Mouse (Mus musculus) embryonic fibroblast, embryonic 13.5 days (primary cell): ENCODE results near the gene Sfpq.

Experiments used
- CTCF ChIP-seq: IDR thresholded peaks from 2 replicates; pipeline ENCODE4 v1.5.1; 2011; ENCODE audit warnings: mild to moderate bottlenecking, control low read depth, low read length, moderate library complexity, borderline replicate concordance; ENCODE audit not compliant: insufficient read depth
- POLR2A ChIP-seq: IDR thresholded peaks from 2 replicates; pipeline ENCODE4 v1.6.1; 2011; ENCODE audit warnings: low read depth, mild to moderate bottlenecking, control low read depth, low read length, moderate library complexity

DNA sequence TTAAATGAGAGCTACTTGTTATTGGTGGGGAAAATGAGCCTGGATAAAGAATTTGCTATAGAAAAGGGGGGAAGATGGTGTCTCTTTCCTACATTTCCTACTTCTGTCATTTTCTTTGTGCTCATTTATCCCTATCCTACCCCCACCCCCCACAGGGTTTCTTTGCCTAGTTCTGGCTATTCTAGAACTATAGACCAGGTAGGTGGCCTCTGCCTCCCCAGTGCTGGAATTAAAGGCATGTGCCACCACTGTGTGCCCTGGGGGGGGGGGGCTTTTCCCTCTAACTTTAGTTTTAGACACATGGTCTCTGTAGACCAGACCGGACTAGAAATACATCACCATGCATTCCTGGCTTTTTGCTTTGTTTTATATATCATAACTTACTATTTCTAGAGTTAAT lies 3.1 kb downstream of the Sfpq start:
- TF ChIP-seq POLR2A = no peak
- TF ChIP-seq CTCF = no peak
